Mouse (Mus musculus): ENCODE data around the gene Olfr1052.
"Not testable (repeated sequence)": the region's sequence is repeated elsewhere in the genome, so short reads cannot be mapped to it uniquely, and the experiment has no call there.

The Olfr1052 gene

DNA sequence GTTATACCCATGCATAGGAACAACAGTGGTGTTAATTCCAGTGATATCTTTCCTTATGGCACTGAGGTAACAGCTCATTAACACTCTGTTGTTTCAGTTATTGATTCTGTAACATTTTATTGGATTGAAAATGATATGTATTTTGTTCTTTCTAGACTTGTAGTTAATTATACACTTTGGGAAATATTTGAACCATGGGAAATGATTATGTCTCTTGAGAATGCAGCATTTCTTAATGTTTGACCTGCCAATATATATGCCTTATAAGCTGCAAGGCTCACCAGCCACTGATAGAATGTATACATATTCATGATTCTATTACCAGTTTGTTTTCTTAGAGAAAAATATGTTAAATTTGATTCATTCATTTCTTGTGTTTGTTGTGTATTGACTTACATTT, at the start of gene Olfr1052:
Olfr1052 (plus strand) TSS at position 301 of the 400 bp plus-strand sequence.
- no peak for DNase-seq (ENCODE audit: low spot score)

- DNase-seq (ENCODE audit: low spot score) = not testable (repeated sequence)
Observed at GRCm38 (mm10) chr2:86258228-86258627, 34.0 kb upstream of the Olfr1052 start, which contains the start of gene Olfr1049. Olfr1049 (minus strand) TSS chr2:86258328.

DNA sequence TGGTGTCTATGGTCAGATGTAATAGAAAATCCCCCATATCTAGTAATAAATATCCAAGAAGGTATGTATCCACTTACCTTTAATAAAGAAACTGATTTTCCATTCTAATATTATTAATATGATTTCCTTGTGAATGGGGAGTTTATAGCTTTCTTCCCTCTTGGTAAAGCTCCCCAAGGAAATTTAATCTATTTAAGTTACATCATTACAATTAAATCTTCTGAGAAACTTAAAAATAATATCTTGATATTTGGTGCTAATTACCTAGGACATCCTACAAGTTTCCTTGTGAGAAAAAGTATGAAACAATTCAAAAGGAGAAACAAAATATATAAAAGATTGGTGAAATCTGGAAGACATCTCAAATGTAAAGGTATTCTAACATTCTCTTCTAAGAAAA, 13.3 kb upstream of the Olfr1052 start, which contains the start of gene Olfr1051:
Olfr1051 (minus strand) TSS at position 101 of the 400 bp plus-strand sequence.
- not testable (repeated sequence) for DNase-seq (ENCODE audit: low spot score)

GRCm38 (mm10) chr2:86315184-86315583, 22.9 kb downstream of the Olfr1052 start, which contains the start of gene Olfr1053:
Olfr1053 (minus strand) TSS chr2:86315284.
- no peak for DNase-seq (ENCODE audit: low spot score)

- DNase-seq (ENCODE audit: low spot score) = no peak
Observed at GRCm38 (mm10) chr2:86335333-86335732, 43.1 kb downstream of the Olfr1052 start, which contains the start of gene Olfr1054. Olfr1054 (minus strand) TSS chr2:86335433.

Data from embryo, embryonic 10.5 days (tissue).